Mouse (Mus musculus) embryonic facial prominence, embryonic 10.5 days (tissue): ENCODE results near the gene Olfr632. TPM values are rescaled to one million over a fixed set of nuclear protein-coding genes. Genes with fewer than 3 reads are reported as not detected.
"Not testable (repeated sequence)": the region's sequence is repeated elsewhere in the genome, so short reads cannot be mapped to it uniquely, and the experiment has no call there.

Source experiments
- DNase-seq: peaks from one replicate; pipeline ENCODE4 v3.0.0-alpha.2; 2017; ENCODE audit warnings: low spot score
- H3K27ac ChIP-seq: fragments of 300-500 bp; sonication (generic); replicated peaks from 2 replicates; pipeline ENCODE4 v1.5.1; 2016; ENCODE audit warnings: mild to moderate bottlenecking
- H3K27me3 ChIP-seq: fragments of 300-500 bp; sonication (generic); replicated peaks from 2 replicates; pipeline ENCODE4 v1.6.1; 2016; ENCODE audit warnings: low read depth, mild to moderate bottlenecking; ENCODE audit not compliant: poor library complexity, severe bottlenecking
- H3K36me3 ChIP-seq: fragments of 300-500 bp; sonication (generic); replicated peaks from 2 replicates; pipeline ENCODE4 v1.6.1; 2016; ENCODE audit warnings: mild to moderate bottlenecking, moderate library complexity
- H3K4me1 ChIP-seq: fragments of 300-500 bp; sonication (generic); 2 replicates; pipeline ENCODE4 v1.6.1; 2016
- H3K4me3 ChIP-seq: fragments of 300-500 bp; sonication (generic); 2 replicates; pipeline ENCODE4 v1.5.1; 2016; ENCODE audit warnings: mild to moderate bottlenecking, moderate library complexity
- H3K9me3 ChIP-seq: fragments of 300-500 bp; sonication (generic); 2 replicates; pipeline ENCODE4 v1.6.1; 2016; ENCODE audit warnings: mild to moderate bottlenecking
- WGBS: fragments of 180-500 bp; shearing (Covaris S2); methylation state at CpG from one replicate; pipeline ENCODE4 v1.1.7; 2016; 5-methylcytosine and 5-hydroxymethylcytosine counted together
- polyA plus RNA-seq: library from polyadenylated mRNA; unstranded; fragments of >200 nt; fragmentation: Nextera tagmentation; extraction: Ambion mirVana; gene quantifications from 2 replicates; pipeline ENCODE4 v1.2.1, GENCODE M21; 2016

Olfr632 gene
- polyA plus RNA-seq, result not detected in 2 replicates

GRCm38 (mm10) chr7:103934264-103934663, at the start of gene Olfr632:
Gene Olfr632, plus strand, starts transcription at chr7:103934347.
- Histone ChIP-seq H3K9me3 (no peaks in the 10 kb centered on the region), H3K4me3 (no peak within 1 kb of the TSS), H3K27me3 (no peaks in the 10 kb centered on the region), H3K27ac (no peak within 1 kb of the TSS), H3K4me1 (no peaks in the 10 kb centered on the region), H3K36me3 (no peaks in the 10 kb centered on the region)
- WGBS, result 77% methylated on average over 2 of the region's 2 CpGs
- DNase-seq, result no peak

- no peak within 1 kb of the TSS for H3K4me3 ChIP-seq
- no peaks in the 10 kb centered on the region for H3K36me3 ChIP-seq
- DNase-seq, result no peak
- H3K9me3 ChIP-seq, result no peaks in the 10 kb centered on the region
- no peaks in the 10 kb centered on the region for H3K27me3 ChIP-seq
- no peaks in the 10 kb centered on the region for H3K4me1 ChIP-seq
- H3K27ac ChIP-seq, result no peak within 1 kb of the TSS
Measured at GRCm38 (mm10) chr7:103886152-103886551, 48.0 kb upstream of the Olfr632 start, which contains the start of gene Olfr66. Gene Olfr66, minus strand, starts transcription at chr7:103886252.

DNA sequence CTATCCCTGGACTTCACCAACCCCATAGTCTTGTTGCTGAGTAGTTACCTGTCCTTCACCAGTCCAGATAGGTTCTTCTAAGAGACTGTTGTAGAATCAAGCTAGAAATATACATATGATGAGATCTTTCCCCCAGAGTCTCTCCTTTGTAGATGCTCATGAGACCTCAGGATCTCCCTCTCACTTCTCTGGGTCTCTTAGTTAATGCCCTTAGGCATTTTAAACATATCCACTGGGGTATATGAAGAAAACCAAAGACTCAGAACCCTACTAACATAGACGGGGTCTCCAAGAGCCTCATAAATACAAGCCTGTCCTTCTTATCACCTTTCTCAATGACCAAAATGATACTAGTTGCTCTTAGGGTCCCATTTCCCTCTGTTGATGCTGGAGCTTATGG, 39.8 kb upstream of the Olfr632 start, which contains the start of gene Olfr64:
Olfr64 (minus strand) TSS at position 101 of the 400 bp plus-strand sequence.
- Histone ChIP-seq H3K9me3 (no peaks in the 10 kb centered on the region), H3K4me1 (no peaks in the 10 kb centered on the region), H3K36me3 (no peaks in the 10 kb centered on the region), H3K27ac (no peak within 1 kb of the TSS), H3K4me3 (no peak within 1 kb of the TSS), H3K27me3 (no peaks in the 10 kb centered on the region)
- no peak for DNase-seq
- 81% methylated on average over 1 of the region's 1 CpGs for WGBS

GRCm38 (mm10) chr7:103903187-103903586, 31.0 kb upstream of the Olfr632 start, which contains the start of gene Olfr65:
Gene Olfr65, plus strand, starts transcription at chr7:103903487.
- H3K9me3 ChIP-seq, result no peaks in the 10 kb centered on the region
- H3K4me1 ChIP-seq, result no peaks in the 10 kb centered on the region
- 73% methylated on average over 2 of the region's 2 CpGs for WGBS
- no peaks in the 10 kb centered on the region for H3K36me3 ChIP-seq
- H3K4me3 ChIP-seq, result no peak within 1 kb of the TSS
- no peak within 1 kb of the TSS for H3K27ac ChIP-seq
- no peaks in the 10 kb centered on the region for H3K27me3 ChIP-seq
- DNase-seq, result no peak

DNA sequence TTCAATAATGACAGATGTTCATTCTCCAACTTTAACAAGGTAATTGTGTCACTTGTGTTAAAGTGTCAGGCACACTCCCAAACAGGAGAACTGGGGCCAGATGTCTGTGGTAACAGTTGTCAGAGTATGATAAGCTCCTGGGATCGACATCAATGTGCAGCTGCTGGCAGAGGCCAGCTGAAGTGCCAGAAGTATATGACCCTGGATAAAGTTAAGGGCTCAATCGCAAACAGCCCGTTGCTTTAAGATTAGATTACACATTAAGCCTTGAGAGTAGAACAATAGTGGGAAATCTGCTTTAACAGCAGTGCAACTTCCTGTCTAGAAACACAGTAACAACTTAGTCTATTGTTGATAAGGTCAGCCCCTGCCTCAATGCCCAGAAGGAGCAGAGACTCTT, 24.1 kb upstream of the Olfr632 start:
- no peak overlapping the region for H3K27ac ChIP-seq
- H3K4me3 ChIP-seq, result no peak overlapping the region
- no peaks in the 10 kb centered on the region for H3K27me3 ChIP-seq
- WGBS, result 35% methylated on average over 3 of the region's 3 CpGs
- H3K4me1 ChIP-seq, result no peaks in the 10 kb centered on the region
- no peaks in the 10 kb centered on the region for H3K9me3 ChIP-seq
- H3K36me3 ChIP-seq, result no peaks in the 10 kb centered on the region
- no peak for DNase-seq

GRCm38 (mm10) chr7:103912969-103913511, 21.1 kb upstream of the Olfr632 start:
- Histone ChIP-seq H3K27ac (no peak overlapping the region), H3K9me3 (no peaks in the 10 kb centered on the region), H3K4me1 (no peaks in the 10 kb centered on the region), H3K27me3 (no peaks in the 10 kb centered on the region), H3K36me3 (no peaks in the 10 kb centered on the region), H3K4me3 (no peak overlapping the region)
- peak; percentile 41 for DNase-seq
- WGBS, result 45% methylated on average over 8 of the region's 8 CpGs

DNA sequence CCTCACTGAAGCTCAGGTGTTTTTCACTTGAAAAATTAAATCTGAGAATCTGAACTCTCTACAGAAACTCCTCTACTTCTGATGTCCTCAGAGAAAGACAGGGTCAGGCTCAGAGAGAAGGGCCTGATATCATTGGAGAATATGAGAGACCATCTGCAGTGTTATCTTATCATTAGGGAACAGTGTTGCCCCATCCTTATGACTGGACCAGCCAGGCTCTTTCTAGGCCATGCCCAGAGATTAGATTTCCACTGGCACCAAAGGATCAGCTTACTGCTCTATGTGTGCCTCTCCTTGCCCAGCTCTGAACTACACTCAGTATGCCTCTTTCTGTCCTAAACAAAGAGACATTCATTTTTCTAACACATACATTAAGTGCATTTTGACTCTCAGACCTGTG, 18.8 kb upstream of the Olfr632 start:
- H3K4me1 ChIP-seq, result no peaks in the 10 kb centered on the region
- no peak overlapping the region for H3K4me3 ChIP-seq
- no peak for DNase-seq
- no peaks in the 10 kb centered on the region for H3K27me3 ChIP-seq
- no peak overlapping the region for H3K27ac ChIP-seq
- H3K36me3 ChIP-seq, result no peaks in the 10 kb centered on the region
- H3K9me3 ChIP-seq, result no peaks in the 10 kb centered on the region

DNA sequence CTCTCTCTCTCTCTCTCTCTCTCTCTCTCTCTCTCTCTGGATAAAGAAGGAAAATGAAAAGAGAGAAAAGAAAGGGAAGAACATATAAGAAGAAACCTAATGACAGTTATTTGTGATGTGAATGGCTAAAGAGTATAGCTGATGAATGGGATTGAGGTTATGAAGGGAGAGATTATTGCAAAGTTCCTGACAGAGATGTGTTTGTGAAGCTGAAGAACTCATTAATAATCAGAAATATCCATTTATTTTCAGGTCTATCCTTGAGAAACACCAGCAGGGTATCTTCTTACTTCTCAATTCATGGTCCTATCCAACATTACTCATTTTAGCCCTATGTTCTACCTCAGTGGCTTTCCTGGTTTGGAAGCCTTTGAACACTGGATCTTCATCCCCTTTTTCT, 5.6 kb upstream of the Olfr632 start, which contains the start of gene Olfr631:
Olfr631 (plus strand) TSS at position 301 of the 400 bp plus-strand sequence.
- DNase-seq, result no peak
- Histone ChIP-seq H3K4me1 (no peaks in the 10 kb centered on the region), H3K27me3 (no peaks in the 10 kb centered on the region), H3K36me3 (no peaks in the 10 kb centered on the region), H3K4me3 (no peak within 1 kb of the TSS), H3K9me3 (no peaks in the 10 kb centered on the region), H3K27ac (no peak within 1 kb of the TSS)

DNA sequence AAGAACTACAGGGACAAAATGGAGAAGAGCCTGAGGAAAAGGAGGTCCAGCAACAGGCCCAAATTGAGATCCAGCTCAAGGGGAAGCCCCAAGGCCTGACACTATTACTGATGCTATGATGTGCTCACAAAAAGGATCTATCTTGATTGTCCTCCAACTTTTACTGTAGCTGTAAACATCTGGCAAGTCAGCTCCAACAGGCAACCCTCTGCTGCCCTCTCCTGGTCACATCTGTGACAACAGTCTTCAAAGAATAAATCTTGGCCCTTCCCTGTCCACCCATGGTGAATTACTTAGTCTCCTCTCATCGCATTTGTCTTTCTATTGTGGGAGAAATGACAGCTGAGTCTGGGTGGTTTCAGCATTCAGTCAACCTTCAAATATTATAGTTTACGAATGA, 8.6 kb downstream of the Olfr632 start:
- H3K9me3 ChIP-seq, result no peaks in the 10 kb centered on the region
- H3K27me3 ChIP-seq, result no peaks in the 10 kb centered on the region
- no peak overlapping the region for H3K4me3 ChIP-seq
- no peak overlapping the region for H3K27ac ChIP-seq
- no peaks in the 10 kb centered on the region for H3K36me3 ChIP-seq
- DNase-seq, result peak; percentile 65
- WGBS, result 22% methylated on average over 2 of the region's 2 CpGs
- no peaks in the 10 kb centered on the region for H3K4me1 ChIP-seq

- no peak within 1 kb of the TSS for H3K4me3 ChIP-seq
- DNase-seq, result no peak
- no peaks in the 10 kb centered on the region for H3K9me3 ChIP-seq
- H3K27ac ChIP-seq, result no peak within 1 kb of the TSS
- no peaks in the 10 kb centered on the region for H3K4me1 ChIP-seq
- no peaks in the 10 kb centered on the region for H3K27me3 ChIP-seq
- H3K36me3 ChIP-seq, result no peaks in the 10 kb centered on the region
Measured at GRCm38 (mm10) chr7:103944137-103944536, 10.0 kb downstream of the Olfr632 start, which contains the start of gene Olfr633. Gene Olfr633, plus strand, starts transcription at chr7:103944437.

DNA sequence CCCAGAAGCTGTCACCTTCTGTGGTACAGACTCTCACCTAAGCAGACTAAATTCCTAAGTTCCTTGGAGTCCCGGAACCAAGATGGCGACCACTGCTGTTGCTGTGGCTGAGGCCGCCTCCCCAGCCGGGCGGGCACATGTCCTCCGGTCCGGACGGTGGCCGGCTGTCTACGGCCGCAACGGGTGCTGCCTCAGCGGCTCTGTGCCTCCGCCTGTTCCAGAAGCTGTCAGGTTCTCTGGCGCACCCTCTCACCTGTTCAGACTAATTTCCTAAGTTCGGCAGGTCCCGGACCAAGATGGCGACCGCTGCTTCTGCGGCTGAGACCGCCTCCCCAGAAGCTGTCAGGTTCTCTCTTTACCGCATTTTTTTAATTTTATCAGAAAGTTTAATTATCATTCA, 32.7 kb downstream of the Olfr632 start:
- DNase-seq, H3K36me3 ChIP-seq, H3K27ac ChIP-seq, H3K4me1 ChIP-seq, H3K9me3 ChIP-seq, H3K4me3 ChIP-seq, H3K27me3 ChIP-seq: not testable (repeated sequence)
- 95% methylated on average over 22 of the region's 22 CpGs for WGBS

GRCm38 (mm10) chr7:103970852-103971251, 36.7 kb downstream of the Olfr632 start, which contains the start of gene Olfr635:
Gene Olfr635, plus strand, starts transcription at chr7:103971152.
- H3K4me1 ChIP-seq, result no peaks in the 10 kb centered on the region
- WGBS, result 76% methylated on average over 1 of the region's 1 CpGs

GRCm38 (mm10) chr7:103971782-103972181, 37.6 kb downstream of the Olfr632 start:
- no peaks in the 10 kb centered on the region for H3K4me1 ChIP-seq
- H3K4me3 ChIP-seq, result no peak overlapping the region
- H3K36me3 ChIP-seq, result no peaks in the 10 kb centered on the region
- H3K9me3 ChIP-seq, result no peaks in the 10 kb centered on the region
- no peak overlapping the region for H3K27ac ChIP-seq
- no peak for DNase-seq
- 80% methylated on average over 1 of the region's 1 CpGs for WGBS
- no peaks in the 10 kb centered on the region for H3K27me3 ChIP-seq

More at GRCm38 (mm10) chr7:103970852-103971251, 36.7 kb downstream of the Olfr632 start, which contains the start of gene Olfr635:
- Histone ChIP-seq H3K36me3 (no peaks in the 10 kb centered on the region), H3K4me3 (no peak within 1 kb of the TSS), H3K27me3 (no peaks in the 10 kb centered on the region), H3K9me3 (no peaks in the 10 kb centered on the region), H3K27ac (no peak within 1 kb of the TSS)
- DNase-seq, result no peak
